Mouse (Mus musculus) hindbrain, embryonic 11.5 days (tissue): ENCODE measurements around the gene Zbtb16. TPM values are rescaled to one million over a fixed set of nuclear protein-coding genes. Genes with fewer than 3 reads are reported as not detected.

ENCODE experiments used
- ATAC-seq: fragments of 200-750 bp; cut with Nextera tagmentation; 2 replicates; pipeline ENCODE4 v1.8.0; 2017; ENCODE audit warnings: mild to moderate bottlenecking, moderate TSS enrichment, moderate library complexity; ENCODE audit not compliant: low FRiP score
- DNase-seq: peaks from one replicate; pipeline ENCODE4 v3.0.0-alpha.2; 2015; ENCODE audit warnings: low spot score
- H3K27ac ChIP-seq: fragments of 300-500 bp; sonication (generic); 2 replicates; pipeline ENCODE4 v1.5.1; 2014; ENCODE audit warnings: mild to moderate bottlenecking, low read depth, low read length
- H3K27me3 ChIP-seq: fragments of 300-500 bp; sonication (generic); 2 replicates; pipeline ENCODE4 v1.6.1; 2014; ENCODE audit warnings: mild to moderate bottlenecking, low read length, moderate library complexity, mixed read lengths; ENCODE audit not compliant: control insufficient read depth, insufficient read depth
- H3K36me3 ChIP-seq: fragments of 300-500 bp; sonication (generic); 2 replicates; pipeline ENCODE4 v1.6.1; 2014; ENCODE audit warnings: mild to moderate bottlenecking, low read length, moderate library complexity, mixed read lengths; ENCODE audit not compliant: control insufficient read depth, insufficient read depth
- H3K4me1 ChIP-seq: fragments of 300-500 bp; sonication (generic); replicated peaks from 2 replicates; pipeline ENCODE4 v1.6.1; 2014; ENCODE audit warnings: low read length, mixed read lengths; ENCODE audit not compliant: control insufficient read depth, insufficient read depth
- H3K4me2 ChIP-seq: fragments of 300-500 bp; sonication (generic); replicated peaks from 2 replicates; pipeline ENCODE4 v1.6.1; 2014; ENCODE audit warnings: mild to moderate bottlenecking, low read depth, low read length
- H3K4me3 ChIP-seq: fragments of 300-500 bp; sonication (generic); 2 replicates; pipeline ENCODE4 v1.5.1; 2014; ENCODE audit warnings: low read depth, low read length
- H3K9ac ChIP-seq: fragments of 300-500 bp; sonication (generic); 2 replicates; pipeline ENCODE4 v1.6.1; 2014; ENCODE audit warnings: low read depth, low read length
- H3K9me3 ChIP-seq: fragments of 300-500 bp; sonication (generic); 2 replicates; pipeline ENCODE4 v1.6.1; 2016; ENCODE audit warnings: low read length; ENCODE audit not compliant: control insufficient read depth
- WGBS: fragments of 180-500 bp; shearing (Covaris S2); extraction: QIAGEN DNeasy Blood & Tissue Kit; methylation state at CpG from one replicate; pipeline ENCODE4 v1.1.7; 2014; 5-methylcytosine and 5-hydroxymethylcytosine counted together
- polyA plus RNA-seq: library from polyadenylated mRNA; unstranded; fragments of >200 nt; fragmentation: Nextera tagmentation; extraction: Ambion mirVana; gene quantifications from 2 replicates; pipeline ENCODE4 v1.2.1, GENCODE M21; 2014

Gene Zbtb16
- polyA plus RNA-seq, 1 experiment from 2014 or later, result 10.6 TPM

DNA sequence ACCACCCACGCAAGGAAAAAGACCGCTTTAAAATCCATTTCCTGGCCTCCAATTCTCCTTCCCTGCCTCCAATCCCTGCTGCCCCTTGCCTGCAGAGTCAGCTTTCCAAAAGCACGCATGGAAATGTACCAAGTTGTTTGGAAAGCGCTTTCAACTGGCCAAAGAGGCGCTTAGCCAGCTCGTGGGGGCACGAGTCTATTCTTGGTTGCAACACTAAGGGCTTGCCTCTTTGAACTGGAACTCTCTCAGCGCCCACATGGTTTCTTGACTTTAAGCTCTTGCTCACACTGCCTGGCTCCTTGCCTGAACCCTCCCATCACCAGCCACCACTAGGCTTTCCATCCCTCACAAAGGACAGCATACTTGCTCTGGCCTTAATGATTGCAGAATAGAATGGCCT is 217.9 kb downstream of the Zbtb16 start:
- Histone ChIP-seq H3K27ac (no peak overlapping the region), H3K4me2 (no peak overlapping the region), H3K4me1 (no peaks in the 10 kb centered on the region), H3K9me3 (no peaks in the 10 kb centered on the region), H3K27me3 (no peaks in the 10 kb centered on the region), H3K36me3 (no peaks in the 10 kb centered on the region), H3K9ac (no peak overlapping the region), H3K4me3 (no peak overlapping the region)
- 84% methylated on average over 8 of the region's 8 CpGs for WGBS
- ATAC-seq (no peak), DNase-seq (no peak)

DNA sequence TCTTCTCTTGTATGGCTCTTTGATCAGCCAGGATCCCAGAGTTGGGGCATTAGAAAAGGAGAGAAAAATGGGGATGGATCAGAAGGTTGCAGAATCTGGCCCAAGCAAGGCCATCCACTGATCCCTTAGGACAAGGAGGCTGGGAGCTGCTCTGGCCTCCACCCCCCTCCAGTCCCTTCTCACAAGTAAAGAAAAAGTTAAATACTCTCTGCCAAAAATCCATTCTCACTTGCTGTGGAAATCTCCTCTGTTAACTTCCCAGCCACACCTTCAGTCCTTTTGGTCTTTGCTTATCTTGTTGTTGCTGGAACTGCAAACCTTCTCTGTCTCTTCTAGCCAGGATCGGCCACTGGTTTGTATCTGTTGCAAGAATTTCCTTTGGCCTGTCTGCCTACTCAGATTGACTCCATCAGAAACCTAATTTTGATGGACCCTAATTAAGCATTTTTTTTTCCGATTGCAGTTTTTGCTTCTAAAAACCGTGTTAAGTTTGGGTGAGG is 218.5 kb downstream of the Zbtb16 start:
- no peak for ATAC-seq
- no peak for DNase-seq
- no peaks in the 10 kb centered on the region for H3K27me3 ChIP-seq
- H3K27ac ChIP-seq, result no peak overlapping the region
- no peak overlapping the region for H3K4me3 ChIP-seq
- no peaks in the 10 kb centered on the region for H3K9me3 ChIP-seq
- H3K4me1 ChIP-seq, result no peaks in the 10 kb centered on the region
- H3K36me3 ChIP-seq, result no peaks in the 10 kb centered on the region
- no peak overlapping the region for H3K4me2 ChIP-seq
- no peak overlapping the region for H3K9ac ChIP-seq
- 86% methylated on average over 3 of the region's 3 CpGs for WGBS

DNA sequence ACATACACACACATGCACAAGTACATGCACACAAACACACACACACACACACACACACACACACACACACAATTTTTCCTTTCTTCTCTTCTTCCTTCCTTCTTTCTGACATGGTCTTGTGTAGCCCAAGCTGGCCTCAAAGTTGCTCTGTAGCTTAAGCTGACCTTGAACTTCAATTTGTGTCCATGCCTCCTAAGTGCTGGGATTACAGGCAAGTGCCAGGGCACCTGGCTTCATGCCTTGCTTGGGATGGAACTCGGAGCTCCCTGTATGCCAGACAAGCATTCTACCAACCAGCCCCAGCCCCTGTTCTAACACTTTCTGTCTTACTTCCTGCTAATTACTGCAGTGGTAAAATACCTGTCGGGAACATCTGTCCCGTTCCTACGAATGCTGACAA is 222.8 kb downstream of the Zbtb16 start:
- no peaks in the 10 kb centered on the region for H3K36me3 ChIP-seq
- H3K27ac ChIP-seq, result no peak overlapping the region
- DNase-seq (no peak), ATAC-seq (no peak)
- WGBS, result 84% methylated on average over 4 of the region's 4 CpGs
- no peak overlapping the region for H3K4me2 ChIP-seq
- no peak overlapping the region for H3K9ac ChIP-seq
- no peaks in the 10 kb centered on the region for H3K9me3 ChIP-seq
- no peaks in the 10 kb centered on the region for H3K4me1 ChIP-seq
- no peaks in the 10 kb centered on the region for H3K27me3 ChIP-seq
- H3K4me3 ChIP-seq, result no peak overlapping the region

DNA sequence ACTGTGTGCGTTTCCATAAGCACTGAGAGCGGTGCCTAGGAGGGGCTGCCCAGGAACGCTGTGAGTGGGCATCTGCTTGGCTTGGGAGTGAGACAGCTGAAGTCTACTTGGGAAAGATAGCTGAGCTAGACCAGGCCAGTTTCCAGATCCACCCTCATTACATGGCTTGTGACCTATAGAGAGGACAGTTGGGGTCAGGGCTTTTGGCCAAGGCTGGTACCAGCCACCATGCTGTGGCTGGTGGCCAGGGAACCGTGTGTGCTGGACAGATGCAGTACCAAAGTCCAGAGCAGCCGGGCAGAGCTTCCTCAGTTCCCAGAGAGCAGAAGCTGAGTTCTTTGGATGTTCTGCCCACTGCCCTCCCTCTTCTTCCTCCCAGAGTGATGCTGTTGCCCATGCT is 223.5 kb downstream of the Zbtb16 start:
- Histone ChIP-seq H3K4me2 (no peak overlapping the region), H3K36me3 (no peaks in the 10 kb centered on the region), H3K4me1 (no peaks in the 10 kb centered on the region), H3K4me3 (no peak overlapping the region), H3K9me3 (no peaks in the 10 kb centered on the region), H3K9ac (no peak overlapping the region), H3K27me3 (no peaks in the 10 kb centered on the region), H3K27ac (no peak overlapping the region)
- ATAC-seq (no peak), DNase-seq (no peak)
- WGBS, result 82% methylated on average over 5 of the region's 5 CpGs

DNA sequence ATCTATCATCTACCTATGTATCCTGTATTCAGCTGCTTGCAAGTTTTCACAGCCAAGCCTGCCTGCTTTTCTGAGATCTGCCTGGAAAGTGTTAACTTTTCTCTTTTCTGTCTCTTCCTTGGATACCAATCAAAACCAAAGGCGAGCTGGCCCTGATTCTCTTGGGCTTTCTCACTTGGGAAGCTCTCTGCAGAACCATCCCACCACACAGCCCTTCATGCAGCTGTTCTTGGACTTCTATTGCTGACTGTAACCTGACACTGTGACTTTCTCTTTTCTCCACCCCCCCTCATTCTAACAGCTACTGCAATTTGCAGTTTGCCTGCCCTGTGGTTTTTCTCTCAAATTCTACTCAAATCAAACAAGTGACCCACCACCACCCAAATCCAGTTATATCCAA is 225.0 kb downstream of the Zbtb16 start:
- H3K4me2 ChIP-seq, result no peak overlapping the region
- whole genome bisulfite sequencing, result 44% methylated on average over 1 of the region's 1 CpGs
- H3K36me3 ChIP-seq, result no peaks in the 10 kb centered on the region
- no peaks in the 10 kb centered on the region for H3K4me1 ChIP-seq
- ATAC-seq (no peak), DNase-seq (no peak)
- no peak overlapping the region for H3K27ac ChIP-seq
- H3K9ac ChIP-seq, result no peak overlapping the region
- no peaks in the 10 kb centered on the region for H3K9me3 ChIP-seq
- no peaks in the 10 kb centered on the region for H3K27me3 ChIP-seq
- H3K4me3 ChIP-seq, result no peak overlapping the region

DNA sequence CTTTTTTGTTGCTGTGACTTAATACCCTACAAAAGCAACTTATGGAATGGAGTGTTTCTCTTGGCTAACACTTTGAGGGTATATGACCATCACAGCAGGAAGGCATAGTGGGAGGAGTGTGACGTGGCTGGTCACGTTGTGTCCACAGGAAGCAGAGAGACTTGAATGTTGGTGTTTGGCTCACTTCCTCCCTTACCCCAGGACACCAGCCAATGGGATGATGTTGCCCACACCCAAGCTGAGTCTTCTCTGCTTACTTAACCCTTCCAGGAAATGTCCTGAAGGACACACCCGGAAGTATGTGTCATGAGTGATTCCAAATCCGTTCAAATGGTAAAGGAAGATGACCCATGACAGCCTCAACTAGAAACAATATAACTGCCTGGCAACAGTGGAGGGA is 226.3 kb downstream of the Zbtb16 start:
- Histone ChIP-seq H3K27ac (no peak overlapping the region), H3K36me3 (no peaks in the 10 kb centered on the region), H3K4me2 (no peak overlapping the region), H3K4me3 (no peak overlapping the region), H3K9ac (no peak overlapping the region), H3K27me3 (no peaks in the 10 kb centered on the region), H3K9me3 (no peaks in the 10 kb centered on the region), H3K4me1 (no peaks in the 10 kb centered on the region)
- 76% methylated on average over 4 of the region's 4 CpGs for WGBS
- DNase-seq, result no peak
- ATAC-seq, result no peak

DNA sequence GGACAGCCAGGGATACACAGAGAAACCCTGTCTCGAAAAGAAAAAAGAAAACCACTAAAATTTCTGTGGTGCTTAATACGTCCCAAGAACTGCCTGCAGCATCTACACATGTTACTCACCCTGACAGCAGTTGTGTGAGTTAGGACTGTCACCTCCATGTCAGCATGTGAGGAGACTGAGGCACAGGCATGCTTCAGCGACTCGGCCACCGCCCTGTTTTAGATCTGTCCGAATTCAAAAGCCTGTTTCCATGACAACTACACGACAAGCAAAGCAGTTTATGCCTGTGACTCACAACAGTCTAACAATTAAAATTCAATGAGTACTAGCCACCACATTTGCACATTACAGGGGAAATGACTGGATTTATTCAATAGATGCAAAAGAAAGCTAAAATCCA is 228.6 kb downstream of the Zbtb16 start:
- no peaks in the 10 kb centered on the region for H3K9me3 ChIP-seq
- ATAC-seq (no peak), DNase-seq (peak; percentile 20)
- no peak overlapping the region for H3K4me2 ChIP-seq
- no peaks in the 10 kb centered on the region for H3K4me1 ChIP-seq
- no peaks in the 10 kb centered on the region for H3K36me3 ChIP-seq
- no peak overlapping the region for H3K4me3 ChIP-seq
- H3K27me3 ChIP-seq, result no peaks in the 10 kb centered on the region
- H3K9ac ChIP-seq, result no peak overlapping the region
- 46% methylated on average over 7 of the region's 7 CpGs for WGBS
- no peak overlapping the region for H3K27ac ChIP-seq

DNA sequence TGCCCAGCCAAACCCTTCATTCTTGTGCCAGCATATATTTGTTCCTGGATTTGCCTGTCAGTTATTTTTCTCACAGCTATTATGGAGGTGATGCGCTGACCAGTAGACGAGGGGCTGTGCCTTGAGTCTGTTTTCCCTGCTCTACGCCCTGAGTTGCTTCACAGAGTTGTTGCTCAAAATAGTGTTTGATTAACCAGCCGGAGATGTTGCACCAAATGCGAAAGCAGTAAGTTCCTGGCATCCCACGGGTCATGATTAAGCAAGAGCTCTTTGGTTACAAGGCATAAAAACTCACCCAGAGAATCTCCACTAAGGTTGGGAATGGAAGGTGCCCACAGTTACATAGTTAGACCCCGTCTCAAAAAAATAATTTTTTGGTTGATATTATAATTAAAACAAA is 229.9 kb downstream of the Zbtb16 start:
- H3K4me1 ChIP-seq, result no peaks in the 10 kb centered on the region
- H3K4me3 ChIP-seq, result no peak overlapping the region
- DNase-seq (no peak), ATAC-seq (no peak)
- no peak overlapping the region for H3K4me2 ChIP-seq
- no peak overlapping the region for H3K27ac ChIP-seq
- no peak overlapping the region for H3K9ac ChIP-seq
- no peaks in the 10 kb centered on the region for H3K27me3 ChIP-seq
- H3K9me3 ChIP-seq, result no peaks in the 10 kb centered on the region
- H3K36me3 ChIP-seq, result no peaks in the 10 kb centered on the region
- WGBS, result 88% methylated on average over 7 of the region's 7 CpGs

DNA sequence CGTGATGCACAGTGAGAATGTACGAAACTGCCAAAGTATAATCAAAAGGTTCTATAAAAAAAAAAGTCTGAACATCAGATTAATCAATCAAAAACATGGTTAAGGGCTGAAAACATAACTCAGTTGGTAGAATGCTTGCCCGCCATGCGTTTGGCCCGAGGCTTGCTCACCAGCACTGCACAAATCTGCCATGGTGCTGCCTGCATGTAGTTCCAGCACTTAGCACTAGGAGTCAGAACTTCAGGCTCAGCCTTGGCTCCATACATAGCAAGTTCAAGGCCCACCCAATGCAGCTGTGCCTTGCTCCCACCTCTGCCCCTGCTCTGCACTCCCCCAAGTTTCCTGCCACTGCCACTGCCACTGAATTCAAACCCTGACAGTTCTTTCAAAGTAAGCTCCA is 230.3 kb downstream of the Zbtb16 start:
- Histone ChIP-seq H3K9me3 (no peaks in the 10 kb centered on the region), H3K36me3 (no peaks in the 10 kb centered on the region)
- 97% methylated on average over 5 of the region's 5 CpGs for WGBS

More for the DNA sequence above, 230.3 kb downstream of the Zbtb16 start:
- DNase-seq (no peak), ATAC-seq (no peak)
- Histone ChIP-seq H3K27me3 (no peaks in the 10 kb centered on the region), H3K9ac (no peak overlapping the region), H3K4me2 (no peak overlapping the region), H3K4me1 (no peaks in the 10 kb centered on the region), H3K4me3 (no peak overlapping the region), H3K27ac (no peak overlapping the region)
